In genomic region chr13:83525716-83526005, GRCm38 (mm10) we compare ENCODE assay signal across 8 mouse cellular contexts. TPM values are rescaled to one million over a fixed set of nuclear protein-coding genes. Genes with fewer than 3 reads are reported as not detected.
DNase-seq lines count a peak whose midpoint lies in the region; ATAC-seq and TF ChIP-seq lines count a peak whose summit lies in the region.

No protein-coding gene starts in this region.

- WGBS in lung, embryonic 14.5 days, result 21% methylated on average over 2 of the region's 2 CpGs
- WGBS in forebrain, embryonic 14.5 days, result 41% methylated on average over 2 of the region's 2 CpGs
- 61% methylated on average over 2 of the region's 2 CpGs for WGBS in limb, embryonic 13.5 days
- 52% methylated on average over 2 of the region's 2 CpGs for WGBS in neural tube, embryonic 15.5 days

- H3K4me1 ChIP-seq in lung, embryonic 14.5 days (ENCODE audit: insufficient read depth), result 0 out of 2 replicates have a peak, but pooled peaks cover 4% of the 10 kb centered on the region
- no peaks in the 10 kb centered on the region for H3K4me1 ChIP-seq in forebrain, embryonic 14.5 days (ENCODE audit: control insufficient read depth, insufficient read depth, low read length)
- H3K4me1 ChIP-seq in limb, embryonic 13.5 days, result no peaks in the 10 kb centered on the region
- H3K4me1 ChIP-seq in neural tube, embryonic 15.5 days, result peaks cover 6% of the 10 kb centered on the region; the same call in 1 of the 2 replicates

- H3K4me3 ChIP-seq in lung, embryonic 14.5 days (ENCODE audit: low read depth, low read length), result peak overlapping the region; percentile 62
- H3K4me3 ChIP-seq in forebrain, embryonic 14.5 days (ENCODE audit: low read depth, low read length), result peak overlapping the region; percentile 65
- peak overlapping the region; percentile 63 for H3K4me3 ChIP-seq in limb, embryonic 13.5 days
- H3K4me3 ChIP-seq in neural tube, embryonic 15.5 days (replicated peaks), result peak overlapping the region; percentile 64

- no peak for ATAC-seq in lung, embryonic 14.5 days (ENCODE audit: insufficient read depth)
- no peak for ATAC-seq in forebrain, embryonic 14.5 days
- no peak for ATAC-seq in limb, embryonic 13.5 days (ENCODE audit: low FRiP score, low read depth)
- ATAC-seq in neural tube, embryonic 15.5 days (ENCODE audit: low FRiP score), result no peak

- H3K36me3 ChIP-seq in lung, embryonic 14.5 days (ENCODE audit: insufficient read depth), result no peaks in the 10 kb centered on the region
- no peaks in the 10 kb centered on the region for H3K36me3 ChIP-seq in forebrain, embryonic 14.5 days (ENCODE audit: control insufficient read depth, insufficient read depth, low read length)
- H3K36me3 ChIP-seq in limb, embryonic 13.5 days, result no peaks in the 10 kb centered on the region
- H3K36me3 ChIP-seq in neural tube, embryonic 15.5 days, result no peaks in the 10 kb centered on the region

- H3K9ac ChIP-seq in lung, embryonic 14.5 days, result peak overlapping the region; percentile 62
- H3K9ac ChIP-seq in forebrain, embryonic 14.5 days (ENCODE audit: low read length), result peak overlapping the region; percentile 76; the same call in 1 of the 2 replicates
- peak overlapping the region; percentile 68 for H3K9ac ChIP-seq in limb, embryonic 13.5 days
- no peak overlapping the region for H3K9ac ChIP-seq in neural tube, embryonic 15.5 days (replicated peaks)

- H3K27ac ChIP-seq in lung, embryonic 14.5 days (ENCODE audit: low read depth), result peak overlapping the region; percentile 86
- no peak overlapping the region for H3K27ac ChIP-seq in forebrain, embryonic 14.5 days (ENCODE audit: low read depth, low read length)
- 0 out of 2 replicates have a peak overlapping the region, but pooled peaks have one; percentile 28 for H3K27ac ChIP-seq in limb, embryonic 13.5 days
- H3K27ac ChIP-seq in neural tube, embryonic 15.5 days (replicated peaks), result no peak overlapping the region

- peak overlapping the region; percentile 66 for H3K4me2 ChIP-seq in lung, embryonic 14.5 days
- H3K4me2 ChIP-seq in forebrain, embryonic 14.5 days (ENCODE audit: low read length), result peak overlapping the region; percentile 74
- peak overlapping the region; percentile 76 for H3K4me2 ChIP-seq in limb, embryonic 13.5 days (replicated peaks)
- peak overlapping the region; percentile 80 for H3K4me2 ChIP-seq in neural tube, embryonic 15.5 days

- no peaks in the 10 kb centered on the region for H3K9me3 ChIP-seq in lung, embryonic 14.5 days (ENCODE audit: low read depth, low read length)
- H3K9me3 ChIP-seq in forebrain, embryonic 14.5 days (replicated peaks; ENCODE audit: control insufficient read depth, low read length), result no peaks in the 10 kb centered on the region
- no peaks in the 10 kb centered on the region for H3K9me3 ChIP-seq in limb, embryonic 13.5 days
- H3K9me3 ChIP-seq in neural tube, embryonic 15.5 days (replicated peaks), result no peaks in the 10 kb centered on the region

- no peak for TF ChIP-seq CTCF in lung, embryonic 14.5 days (IDR thresholded peaks at IDR 0.05; ENCODE audit: low read depth)

- DNase-seq in lung, embryonic 14.5 days, result no peak
- no peak for DNase-seq in lung, postnatal 36 days
- DNase-seq in forebrain, embryonic 14.5 days (ENCODE audit: low spot score), result no peak
- no peak for DNase-seq in spleen, postnatal 10 days (ENCODE audit: low spot score in 2 of 2)
- DNase-seq in cerebellum, postnatal 10 days, result no peak
- no peak for DNase-seq in retina, postnatal 1 day

- H3K27me3 ChIP-seq in lung, embryonic 14.5 days (ENCODE audit: insufficient read depth, low read length), result no peaks in the 10 kb centered on the region
- H3K27me3 ChIP-seq in forebrain, embryonic 14.5 days (replicated peaks; ENCODE audit: control insufficient read depth, insufficient read depth, low read length), result no peaks in the 10 kb centered on the region
- no peaks in the 10 kb centered on the region for H3K27me3 ChIP-seq in limb, embryonic 13.5 days
- H3K27me3 ChIP-seq in neural tube, embryonic 15.5 days (replicated peaks), result no peaks in the 10 kb centered on the region

RNA-seq across cellular contexts. Expression of gene Mef2c, which starts 21.8 kb away (rescaled TPM):
- 55.9 and 59.9 TPM in 2 replicates for polyA plus RNA-seq in lung, embryonic 14.5 days (2014; fragmentation: Nextera tagmentation; extraction: Ambion mirVana)
- polyA plus RNA-seq in forebrain, embryonic 14.5 days (2014; fragmentation: Nextera tagmentation; extraction: Ambion mirVana), result 99.4 and 180 TPM in 2 replicates
- 128 TPM in 2 replicates for polyA plus RNA-seq in limb, embryonic 13.5 days (2015; fragmentation: Nextera tagmentation; extraction: Ambion mirVana)
- 29.7 and 30.8 TPM in 2 replicates for polyA plus RNA-seq in neural tube, embryonic 15.5 days (2015; fragmentation: Nextera tagmentation; extraction: Ambion mirVana)

Comparison
In these comparisons a context has a peak if more than half of its experiments do, and no peak if none do; other contexts are left out.
1. H3K27ac ChIP-seq: peak in lung, embryonic 14.5 days (single experiment) and limb, embryonic 13.5 days (single experiment); none in forebrain, embryonic 14.5 days (single experiment) and neural tube, embryonic 15.5 days (single experiment).
2. Peak in every context shown above with its lines, with median percentiles within 50 percentile points of each other: H3K4me2 ChIP-seq and H3K4me3 ChIP-seq.